Mouse (Mus musculus) liver, embryonic 14.5 days (tissue): ENCODE measurements around the gene Timmdc1. TPM values are rescaled to one million over a fixed set of nuclear protein-coding genes. Genes with fewer than 3 reads are reported as not detected.
A peak's percentile ranks its signal among the peaks of the same experiment; 100 is the strongest.

Experiments used
- ATAC-seq: fragments of 200-750 bp; cut with Nextera tagmentation; 2 replicates; pipeline ENCODE4 v1.8.0; 2017; ENCODE audit warnings: moderate number of reproducible peaks, mild to moderate bottlenecking, moderate library complexity; ENCODE audit not compliant: insufficient read depth
- DNase-seq, 3 experiments: peaks; one replicate each; pipeline ENCODE4 v3.0.0-alpha.2; 2012 to 2013; ENCODE audit warnings: low read depth in 3 of 3, low spot score in 3 of 3
- H3K27ac ChIP-seq: fragments of 300-500 bp; sonication (generic); 2 replicates; pipeline ENCODE4 v1.5.1; 2014; ENCODE audit warnings: moderate library complexity, mild to moderate bottlenecking, control low read depth, inconsistent platforms
- H3K27me3 ChIP-seq: fragments of 300-500 bp; sonication (generic); 2 replicates; pipeline ENCODE4 v1.6.1; 2014; ENCODE audit warnings: mild to moderate bottlenecking, low read length, moderate library complexity; ENCODE audit not compliant: control insufficient read depth, insufficient read depth
- H3K36me3 ChIP-seq: fragments of 300-500 bp; sonication (generic); replicated peaks from 2 replicates; pipeline ENCODE4 v1.6.1; 2014; ENCODE audit warnings: low read depth; ENCODE audit not compliant: control insufficient read depth, insufficient read depth
- H3K4me1 ChIP-seq, 2 experiments: fragments of 200-500 bp in 1 of 2; fragments of 300-500 bp in 1 of 2; sonication (generic) in 1 of 2; replicated peaks; 2 replicates each; pipeline ENCODE4 v1.6.1; 2012 to 2014; ENCODE audit warnings: antibody characterized with exemption in 1 of 2, inconsistent platforms in 1 of 2, low read length in 1 of 2; ENCODE audit not compliant: control insufficient read depth in 2 of 2, insufficient read depth in 2 of 2
- H3K4me2 ChIP-seq: fragments of 300-500 bp; sonication (generic); 2 replicates; pipeline ENCODE4 v1.6.1; 2014; ENCODE audit warnings: low read depth, mild to moderate bottlenecking, control low read depth, moderate library complexity
- H3K4me3 ChIP-seq, 2 experiments: fragments of 200-500 bp in 1 of 2; fragments of 300-500 bp in 1 of 2; sonication (generic) in 1 of 2; 2 replicates each; pipeline ENCODE4 v1.5.1; 2012 to 2014; ENCODE audit warnings: low read depth in 2 of 2, low read length in 2 of 2, mild to moderate bottlenecking in 2 of 2, control low read depth in 1 of 2, inconsistent platforms in 1 of 2, moderate library complexity in 1 of 2; ENCODE audit not compliant: insufficient read depth in 1 of 2
- H3K9ac ChIP-seq: fragments of 300-500 bp; sonication (generic); replicated peaks from 2 replicates; pipeline ENCODE4 v1.6.1; 2014; ENCODE audit warnings: mild to moderate bottlenecking, control low read depth, moderate library complexity
- H3K9me3 ChIP-seq: fragments of 300-500 bp; sonication (generic); 2 replicates; pipeline ENCODE4 v1.6.1; 2016; ENCODE audit warnings: low read length, mixed read lengths; ENCODE audit not compliant: control insufficient read depth
- CTCF ChIP-seq: IDR thresholded peaks from 2 replicates; pipeline ENCODE4 v1.5.1; 2016; ENCODE audit warnings: antibody characterized with exemption, low read depth, control low read depth
- EP300 ChIP-seq: IDR thresholded peaks from 2 replicates; pipeline ENCODE4 v1.6.1; 2016; ENCODE audit warnings: antibody characterized with exemption, low read depth
- whole genome bisulfite sequencing: fragments of 180-500 bp; shearing (Covaris S2); extraction: QIAGEN DNeasy Blood & Tissue Kit; methylation state at CpG from one replicate; pipeline ENCODE4 v1.1.7; 2014; ENCODE audit not compliant: insufficient replicate concordance; 5-methylcytosine and 5-hydroxymethylcytosine counted together
- polyA plus RNA-seq, 2 experiments: library from polyadenylated mRNA; depleted of rRNA in 1 of 2; stranded (reverse) in 1 of 2; unstranded in 1 of 2; fragments of >200 nt; fragmentation: Nextera tagmentation in 1 of 2; extraction: Ambion mirVana in 1 of 2; gene quantifications; 2 replicates each; pipeline versions ENCODE4 v1.2.1 to v1.2.3; 2012 to 2014

Timmdc1 gene
- polyA plus RNA-seq, 2 experiments = 5.6 to 7.2 TPM

GRCm38 (mm10) chr16:38452442-38453202, 69.8 kb downstream of the Timmdc1 start, which contains the start of gene Adprh:
Gene Adprh (minus strand): TSS chr16:38452703.
- no peaks in the 10 kb centered on the region for H3K27me3 ChIP-seq
- TF ChIP-seq EP300 (no peak), CTCF (peak; percentile 20; the same call in 1 of the 2 replicates)
- peak; percentile 71 to 76 (median 74) for DNase-seq
- H3K27ac ChIP-seq = peak within 1 kb of the TSS; percentile 81
- peaks cover 3% of the 10 kb centered on the region; the same call in 1 of the 2 replicates for H3K36me3 ChIP-seq
- peak within 1 kb of the TSS; percentile 93 for H3K4me2 ChIP-seq
- under 1% methylated on average over 55 of the region's 61 CpGs for WGBS
- peaks cover 12 to 19% of the 10 kb centered on the region in 2 experiments for H3K4me1 ChIP-seq
- peak; percentile 96 for ATAC-seq
- peak within 1 kb of the TSS; percentile 80 to 96 for H3K4me3 ChIP-seq
- peak within 1 kb of the TSS; percentile 98 for H3K9ac ChIP-seq
- no peaks in the 10 kb centered on the region for H3K9me3 ChIP-seq

- H3K36me3 ChIP-seq = peaks cover 14% of the 10 kb centered on the region
- H3K27me3 ChIP-seq = no peaks in the 10 kb centered on the region
- TF ChIP-seq EP300 (no peak), CTCF (no peak)
- no peaks in the 10 kb centered on the region for H3K9me3 ChIP-seq
- H3K4me1 ChIP-seq = peaks cover 12 to 18% of the 10 kb centered on the region in 2 experiments
- H3K27ac ChIP-seq = peak overlapping the region; percentile 50
- no peak for DNase-seq
- peak overlapping the region; percentile 98 for H3K9ac ChIP-seq
- WGBS = 43% methylated on average over 12 of the region's 12 CpGs
- H3K4me3 ChIP-seq = peak overlapping the region; percentile 80 to 96
- ATAC-seq = no peak
- peak overlapping the region; percentile 93 for H3K4me2 ChIP-seq
Observed at GRCm38 (mm10) chr16:38451421-38452205, 70.8 kb downstream of the Timmdc1 start.

GRCm38 (mm10) chr16:38450707-38451106, 71.8 kb downstream of the Timmdc1 start:
- no peak for DNase-seq
- peaks cover 23% of the 10 kb centered on the region for H3K36me3 ChIP-seq
- H3K9me3 ChIP-seq = no peaks in the 10 kb centered on the region
- H3K27me3 ChIP-seq = no peaks in the 10 kb centered on the region
- 65% methylated on average over 7 of the region's 7 CpGs for WGBS
- peaks cover 12 to 18% of the 10 kb centered on the region in 2 experiments for H3K4me1 ChIP-seq
- H3K27ac ChIP-seq = no peak overlapping the region
- no peak for TF ChIP-seq EP300
- ATAC-seq = no peak
- no peak overlapping the region for H3K4me3 ChIP-seq
- H3K4me2 ChIP-seq = no peak overlapping the region
- no peak overlapping the region for H3K9ac ChIP-seq

GRCm38 (mm10) chr16:38448458-38448857, 74.0 kb downstream of the Timmdc1 start:
- WGBS = 84% methylated on average over 12 of the region's 12 CpGs
- DNase-seq = no peak
- Histone ChIP-seq H3K27ac (no peak overlapping the region), H3K4me3 (no peak overlapping the region), H3K9ac (no peak overlapping the region), H3K27me3 (no peaks in the 10 kb centered on the region), H3K9me3 (no peaks in the 10 kb centered on the region), H3K36me3 (peaks cover 33% of the 10 kb centered on the region), H3K4me1 (peaks cover 9 to 12% of the 10 kb centered on the region in 2 experiments), H3K4me2 (no peak overlapping the region)
- no peak for ATAC-seq
- TF ChIP-seq EP300 (no peak), CTCF (no peak)

Other genes starting within 250 kb of the Timmdc1 start
- gene Nr1i2, start 227.8 kb downstream of the Timmdc1 start, polyA plus RNA-seq (2012; rRNA removed) = 3.6 and 4.1 TPM in 2 replicates
- 2.2 and 2.9 TPM in 2 replicates for gene Nr1i2, start 227.8 kb downstream of the Timmdc1 start, polyA plus RNA-seq (2014; fragmentation: Nextera tagmentation; extraction: Ambion mirVana)
- 0.01 TPM in 1 of 2 replicates, not detected in the other for gene Maats1, start 180.5 kb downstream of the Timmdc1 start, polyA plus RNA-seq (2012; rRNA removed)
- not detected in 2 replicates for gene Maats1, start 180.5 kb downstream of the Timmdc1 start, polyA plus RNA-seq (2014; fragmentation: Nextera tagmentation; extraction: Ambion mirVana)
- 124 and 227 TPM in 2 replicates for gene Cox17, start 175.7 kb downstream of the Timmdc1 start, polyA plus RNA-seq (2012; rRNA removed)
- 351 and 369 TPM in 2 replicates for gene Cox17, start 175.7 kb downstream of the Timmdc1 start, polyA plus RNA-seq (2014; fragmentation: Nextera tagmentation; extraction: Ambion mirVana)
- not detected in 2 replicates for gene Gm21987, start 175.6 kb downstream of the Timmdc1 start, polyA plus RNA-seq (2012; rRNA removed)
- gene Gm21987, start 175.6 kb downstream of the Timmdc1 start, polyA plus RNA-seq (2014; fragmentation: Nextera tagmentation; extraction: Ambion mirVana) = not detected in 2 replicates
- gene Popdc2, start 160.5 kb downstream of the Timmdc1 start, polyA plus RNA-seq (2012; rRNA removed) = 23.2 and 28.6 TPM in 2 replicates
- gene Popdc2, start 160.5 kb downstream of the Timmdc1 start, polyA plus RNA-seq (2014; fragmentation: Nextera tagmentation; extraction: Ambion mirVana) = 23.4 and 24.5 TPM in 2 replicates
- gene Pla1a, start 89.5 kb downstream of the Timmdc1 start, polyA plus RNA-seq (2012; rRNA removed) = 13.8 and 15.0 TPM in 2 replicates
- gene Pla1a, start 89.5 kb downstream of the Timmdc1 start, polyA plus RNA-seq (2014; fragmentation: Nextera tagmentation; extraction: Ambion mirVana) = 15.5 and 18.9 TPM in 2 replicates
- 12.4 and 15.2 TPM in 2 replicates for gene Adprh, start 70.0 kb downstream of the Timmdc1 start, polyA plus RNA-seq (2012; rRNA removed)
- 23.7 and 29.9 TPM in 2 replicates for gene Adprh, start 70.0 kb downstream of the Timmdc1 start, polyA plus RNA-seq (2014; fragmentation: Nextera tagmentation; extraction: Ambion mirVana)
- 0.12 and 0.35 TPM in 2 replicates for gene Cd80, start 67.1 kb downstream of the Timmdc1 start, polyA plus RNA-seq (2012; rRNA removed)
- 0.15 and 0.18 TPM in 2 replicates for gene Cd80, start 67.1 kb downstream of the Timmdc1 start, polyA plus RNA-seq (2014; fragmentation: Nextera tagmentation; extraction: Ambion mirVana)
- gene Poglut1, start 27.6 kb upstream of the Timmdc1 start, polyA plus RNA-seq (2012; rRNA removed) = 5.9 TPM in 2 replicates
- 6.1 and 7.2 TPM in 2 replicates for gene Poglut1, start 27.6 kb upstream of the Timmdc1 start, polyA plus RNA-seq (2014; fragmentation: Nextera tagmentation; extraction: Ambion mirVana)
- gene Tmem39a, start 36.0 kb upstream of the Timmdc1 start, polyA plus RNA-seq (2012; rRNA removed) = 29.3 and 47.8 TPM in 2 replicates
- 27.8 and 32.9 TPM in 2 replicates for gene Tmem39a, start 36.0 kb upstream of the Timmdc1 start, polyA plus RNA-seq (2014; fragmentation: Nextera tagmentation; extraction: Ambion mirVana)
- gene Arhgap31, start 190.6 kb upstream of the Timmdc1 start, polyA plus RNA-seq (2012; rRNA removed) = 0.69 and 0.88 TPM in 2 replicates
- gene Arhgap31, start 190.6 kb upstream of the Timmdc1 start, polyA plus RNA-seq (2014; fragmentation: Nextera tagmentation; extraction: Ambion mirVana) = 1.1 and 1.4 TPM in 2 replicates
- gene B4galt4, start 219.6 kb upstream of the Timmdc1 start, polyA plus RNA-seq (2012; rRNA removed) = 1.2 and 1.3 TPM in 2 replicates
- gene B4galt4, start 219.6 kb upstream of the Timmdc1 start, polyA plus RNA-seq (2014; fragmentation: Nextera tagmentation; extraction: Ambion mirVana) = 2.3 and 2.8 TPM in 2 replicates